Mouse (Mus musculus) kidney, adult 2 months (tissue): ENCODE data around the gene Alb. TPM values are rescaled to one million over a fixed set of nuclear protein-coding genes. Genes with fewer than 3 reads are reported as not detected.

Experiments used
- DNase-seq: peaks from one replicate; pipeline ENCODE4 v3.0.0; 2021
- H3K27ac ChIP-seq: fragments of 200-500 bp; 2 replicates; pipeline ENCODE4 v1.5.1; 2012; ENCODE audit warnings: low read depth, low read length, control low read depth, inconsistent platforms; ENCODE audit not compliant: insufficient read depth
- H3K27me3 ChIP-seq: fragments of 200-500 bp; replicated peaks from 2 replicates; pipeline ENCODE4 v1.6.1; 2012; ENCODE audit warnings: mild to moderate bottlenecking, moderate library complexity, low read length, inconsistent platforms; ENCODE audit not compliant: control insufficient read depth, insufficient read depth
- H3K36me3 ChIP-seq: fragments of 200-500 bp; 2 replicates; pipeline ENCODE4 v1.6.1; 2012; ENCODE audit warnings: mild to moderate bottlenecking, moderate library complexity, low read length, inconsistent platforms; ENCODE audit not compliant: control insufficient read depth, insufficient read depth
- H3K4me1 ChIP-seq: fragments of 200-500 bp; 2 replicates; pipeline ENCODE4 v1.6.1; 2011; ENCODE audit warnings: low read length; ENCODE audit not compliant: control insufficient read depth, insufficient read depth
- H3K4me3 ChIP-seq: fragments of 200-500 bp; 2 replicates; pipeline ENCODE4 v1.5.1; 2011; ENCODE audit warnings: mild to moderate bottlenecking, low read depth, low read length, control low read depth; ENCODE audit not compliant: insufficient read depth
- CTCF ChIP-seq: fragments of 200-500 bp; conservative IDR thresholded peaks from 2 replicates; pipeline ENCODE4 v1.5.1; 2011; ENCODE audit warnings: low read depth, mild to moderate bottlenecking, control low read depth, low read length, moderate library complexity, mixed read lengths; ENCODE audit not compliant: insufficient read depth, insufficient read length
- POLR2A ChIP-seq: fragments of 200-500 bp; IDR thresholded peaks from one replicate; pipeline ENCODE4 v1.6.1; 2011; ENCODE audit warnings: low read depth, low read length, control low read depth
- WGBS: fragments of 180-500 bp; shearing (Covaris S2); methylation state at CpG from one replicate; pipeline ENCODE4 v1.1.7; 2018; 5-methylcytosine and 5-hydroxymethylcytosine counted together
- polyA plus RNA-seq: library from polyadenylated mRNA; depleted of rRNA; stranded (reverse); fragments of >200 nt; gene quantifications from 2 replicates; pipeline ENCODE4 v1.2.3, GENCODE M21; 2012

Alb gene
- polyA plus RNA-seq, 1 experiment = 10.8 TPM

DNA sequence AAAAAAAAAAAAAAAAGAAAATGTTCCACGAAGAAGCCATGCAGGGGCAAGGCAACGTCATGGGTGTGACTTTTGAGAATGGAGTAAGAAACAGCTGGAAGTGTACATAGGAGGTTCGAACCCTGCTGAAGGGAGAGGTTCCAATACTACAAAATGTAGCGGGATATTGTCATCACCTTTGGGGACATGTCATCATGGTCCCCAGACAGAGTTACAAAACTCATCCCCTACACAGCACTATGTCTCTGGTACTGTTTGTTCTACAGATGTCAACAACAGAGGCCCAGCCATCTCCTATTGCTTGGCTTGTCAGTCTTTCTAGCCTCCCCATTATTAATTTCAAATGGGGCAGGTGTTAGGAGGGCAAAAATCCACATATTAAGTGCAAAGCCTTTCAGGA lies 13.2 kb downstream of the Alb start:
- Histone ChIP-seq H3K4me1 (no peaks in the 10 kb centered on the region), H3K27ac (no peak overlapping the region), H3K27me3 (no peaks in the 10 kb centered on the region), H3K36me3 (no peaks in the 10 kb centered on the region), H3K4me3 (no peak overlapping the region)
- TF ChIP-seq POLR2A = no peak
- TF ChIP-seq CTCF = no peak
- 90% methylated on average over 4 of the region's 4 CpGs for WGBS
- no peak for DNase-seq

DNA sequence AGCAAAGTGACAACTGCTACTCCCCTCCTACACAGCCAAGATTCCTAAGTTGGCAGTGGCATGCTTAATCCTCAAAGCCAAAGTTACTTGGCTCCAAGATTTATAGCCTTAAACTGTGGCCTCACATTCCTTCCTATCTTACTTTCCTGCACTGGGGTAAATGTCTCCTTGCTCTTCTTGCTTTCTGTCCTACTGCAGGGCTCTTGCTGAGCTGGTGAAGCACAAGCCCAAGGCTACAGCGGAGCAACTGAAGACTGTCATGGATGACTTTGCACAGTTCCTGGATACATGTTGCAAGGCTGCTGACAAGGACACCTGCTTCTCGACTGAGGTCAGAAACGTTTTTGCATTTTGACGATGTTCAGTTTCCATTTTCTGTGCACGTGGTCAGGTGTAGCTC lies 13.7 kb downstream of the Alb start:
- no peaks in the 10 kb centered on the region for H3K36me3 ChIP-seq
- no peaks in the 10 kb centered on the region for H3K27me3 ChIP-seq
- H3K4me1 ChIP-seq = no peaks in the 10 kb centered on the region
- 55% methylated on average over 5 of the region's 5 CpGs for WGBS
- no peak overlapping the region for H3K27ac ChIP-seq
- no peak overlapping the region for H3K4me3 ChIP-seq
- TF ChIP-seq POLR2A = no peak
- TF ChIP-seq CTCF = no peak
- DNase-seq = no peak

DNA sequence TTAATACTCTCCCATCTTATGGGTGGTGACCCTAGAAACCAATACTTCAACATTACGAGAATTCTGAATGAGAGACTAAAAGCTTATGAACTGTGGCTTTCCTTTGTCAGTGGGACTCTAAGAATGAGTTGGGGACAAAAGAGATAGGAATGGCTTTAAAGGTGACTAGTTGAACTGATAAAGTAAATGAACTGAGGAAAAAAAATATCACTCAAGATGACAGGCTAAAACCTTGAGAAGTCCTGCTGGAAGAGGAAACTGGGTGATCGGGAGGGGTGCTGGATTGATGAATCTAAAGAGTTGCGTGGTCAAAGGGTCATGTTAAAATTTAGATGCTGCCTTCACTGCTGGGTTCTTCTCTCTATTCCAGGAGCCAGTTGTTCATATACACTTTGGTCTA lies 16.0 kb downstream of the Alb start:
- 87% methylated on average over 3 of the region's 3 CpGs for WGBS
- TF ChIP-seq POLR2A = no peak
- no peak for TF ChIP-seq CTCF
- Histone ChIP-seq H3K27me3 (no peaks in the 10 kb centered on the region), H3K36me3 (no peaks in the 10 kb centered on the region), H3K4me1 (no peaks in the 10 kb centered on the region), H3K4me3 (no peak overlapping the region), H3K27ac (no peak overlapping the region)
- DNase-seq = no peak

DNA sequence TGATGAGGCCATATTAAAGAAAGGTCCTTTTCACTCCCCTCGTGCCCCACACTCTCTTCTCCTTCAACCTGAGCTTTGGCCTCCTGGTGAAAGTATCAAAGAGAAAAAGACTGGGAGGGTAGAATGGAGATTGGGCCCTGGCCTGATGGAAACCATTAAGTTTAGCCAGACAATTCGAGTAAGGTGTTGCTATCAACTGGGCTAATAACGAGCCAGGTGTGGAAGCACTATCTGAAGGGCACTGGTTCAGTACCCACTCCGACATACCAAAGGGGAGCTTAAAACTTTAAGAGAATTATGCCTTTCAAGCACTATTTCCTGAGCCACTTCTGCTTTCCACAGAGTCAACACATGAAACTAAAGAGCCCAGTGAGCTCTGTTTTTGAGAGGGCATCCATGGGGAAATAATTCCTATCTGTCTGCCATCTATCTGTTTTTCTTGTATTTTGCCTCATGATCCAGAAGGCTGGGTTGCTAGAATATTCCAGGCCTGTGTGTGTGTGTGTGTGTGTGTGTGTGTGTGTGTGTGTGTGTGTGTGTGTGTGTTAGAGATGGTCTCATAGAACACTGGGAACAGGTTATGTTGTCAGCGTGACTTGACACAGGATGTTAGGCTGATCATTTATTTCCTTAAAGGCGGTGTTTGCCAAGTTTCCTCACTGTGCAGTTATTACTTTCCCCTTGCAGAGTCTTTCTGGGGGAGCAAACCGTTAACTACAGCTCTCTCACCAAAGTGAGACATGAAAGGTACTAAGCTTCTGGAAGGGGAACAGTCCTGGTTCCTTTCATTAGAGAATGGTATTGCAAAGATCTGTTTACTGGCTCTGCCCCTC lies 16.8 kb downstream of the Alb start:
- no peaks in the 10 kb centered on the region for H3K4me1 ChIP-seq
- no peak overlapping the region for H3K4me3 ChIP-seq
- no peaks in the 10 kb centered on the region for H3K36me3 ChIP-seq
- DNase-seq = no peak
- no peak overlapping the region for H3K27ac ChIP-seq
- TF ChIP-seq POLR2A = no peak
- WGBS = 71% methylated on average over 7 of the region's 7 CpGs
- H3K27me3 ChIP-seq = no peaks in the 10 kb centered on the region

DNA sequence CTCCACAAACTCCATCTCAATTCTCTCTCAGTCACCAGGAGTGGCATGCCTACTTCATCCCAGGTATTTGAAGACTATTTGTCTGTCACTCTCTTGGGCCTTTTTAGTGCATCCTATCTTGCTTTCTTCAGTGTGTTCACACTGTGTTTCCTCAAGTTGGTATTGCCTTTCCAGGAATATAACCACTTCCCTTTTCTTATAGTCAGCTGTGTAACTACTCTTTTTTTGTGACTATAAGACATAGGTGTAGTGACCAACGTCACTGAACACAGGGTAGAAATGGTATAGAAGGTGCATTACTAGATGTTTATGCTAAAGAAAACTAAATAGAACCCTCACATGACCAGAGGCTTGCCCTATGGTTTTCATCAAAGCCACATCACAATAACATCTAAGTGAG lies 18.2 kb downstream of the Alb start:
- no peak overlapping the region for H3K27ac ChIP-seq
- H3K27me3 ChIP-seq = no peaks in the 10 kb centered on the region
- no peaks in the 10 kb centered on the region for H3K4me1 ChIP-seq
- WGBS = 81% methylated on average over 1 of the region's 1 CpGs
- H3K36me3 ChIP-seq = no peaks in the 10 kb centered on the region
- H3K4me3 ChIP-seq = no peak overlapping the region
- DNase-seq = no peak
- no peak for TF ChIP-seq POLR2A
- no peak for TF ChIP-seq CTCF

DNA sequence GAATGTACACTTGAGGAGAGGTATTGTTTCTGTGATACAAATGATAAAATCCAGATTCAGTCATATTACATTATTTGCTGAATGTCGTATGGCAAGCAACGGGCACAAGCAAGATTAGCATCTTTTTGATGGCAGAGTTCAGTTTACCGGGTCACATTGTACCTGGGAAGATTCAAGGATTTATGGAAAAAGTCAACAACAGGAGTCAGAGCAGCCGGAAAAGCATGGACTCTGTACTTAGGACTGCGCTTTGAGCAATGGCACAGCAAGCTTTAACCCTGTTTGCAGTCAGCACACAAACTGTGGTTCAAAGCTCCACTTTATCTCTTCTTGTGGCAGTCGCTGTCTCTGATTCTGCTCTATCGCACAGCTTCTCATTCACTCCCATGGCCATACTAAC lies 24.9 kb downstream of the Alb start:
- no peaks in the 10 kb centered on the region for H3K36me3 ChIP-seq
- DNase-seq = no peak
- TF ChIP-seq CTCF = no peak
- 84% methylated on average over 7 of the region's 7 CpGs for WGBS
- H3K27ac ChIP-seq = no peak overlapping the region
- no peak overlapping the region for H3K4me3 ChIP-seq
- no peaks in the 10 kb centered on the region for H3K27me3 ChIP-seq
- no peaks in the 10 kb centered on the region for H3K4me1 ChIP-seq

DNA sequence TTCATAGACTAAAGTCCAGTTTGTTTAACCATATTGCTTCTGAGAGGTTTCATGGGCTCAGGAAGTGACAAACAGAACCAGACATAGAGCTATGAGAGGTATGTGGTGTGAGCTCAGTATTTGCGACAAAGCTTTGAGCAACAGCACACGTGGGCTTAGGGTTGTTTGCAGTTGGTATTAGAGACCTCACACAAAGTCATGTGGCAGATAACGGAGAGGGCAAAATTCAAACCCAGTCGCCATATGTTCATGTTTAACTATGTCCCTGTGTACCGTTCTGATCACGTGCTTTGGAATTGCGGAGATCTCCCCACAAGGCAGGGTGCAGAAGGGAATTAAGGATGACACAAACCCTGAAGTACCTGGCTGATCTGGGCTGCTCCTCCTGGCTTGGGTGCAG lies 27.6 kb downstream of the Alb start:
- 84% methylated on average over 7 of the region's 7 CpGs for WGBS
- no peaks in the 10 kb centered on the region; the same call in 1 of the 2 replicates for H3K4me1 ChIP-seq

DNA sequence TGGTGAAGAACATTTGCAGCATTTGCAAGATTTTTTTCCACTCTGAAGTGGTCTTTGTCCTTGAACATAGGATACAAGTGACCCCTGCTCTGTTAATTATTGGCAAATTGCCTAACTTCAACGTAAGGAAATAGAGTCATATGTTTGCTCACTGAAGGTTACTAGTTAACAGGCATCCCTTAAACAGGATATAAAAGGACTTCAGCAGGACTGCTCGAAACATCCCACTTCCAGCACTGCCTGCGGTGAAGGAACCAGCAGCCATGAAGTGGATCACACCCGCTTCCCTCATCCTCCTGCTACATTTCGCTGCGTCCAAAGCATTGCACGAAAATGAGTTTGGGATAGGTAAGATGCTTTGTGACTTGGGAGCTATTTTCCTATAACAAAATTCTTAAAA lies 29.8 kb downstream of the Alb start, which contains the start of gene Afp:
Gene Afp, plus strand, starts transcription at position 220 of the 400 bp plus-strand sequence.
- no peak for DNase-seq
- H3K27ac ChIP-seq = no peak within 1 kb of the TSS
- H3K4me3 ChIP-seq = no peak within 1 kb of the TSS; the same call in 1 of the 2 replicates
- no peaks in the 10 kb centered on the region for H3K27me3 ChIP-seq
- H3K36me3 ChIP-seq = no peaks in the 10 kb centered on the region
- WGBS = 75% methylated on average over 7 of the region's 7 CpGs
- H3K4me1 ChIP-seq = no peaks in the 10 kb centered on the region; the same call in 1 of the 2 replicates
- no peak for TF ChIP-seq CTCF
- TF ChIP-seq POLR2A = no peak

More for the DNA sequence above, 27.6 kb downstream of the Alb start:
- H3K36me3 ChIP-seq = no peaks in the 10 kb centered on the region
- no peak overlapping the region for H3K27ac ChIP-seq
- no peak overlapping the region for H3K4me3 ChIP-seq
- TF ChIP-seq CTCF = no peak
- TF ChIP-seq POLR2A = no peak
- DNase-seq = no peak
- H3K27me3 ChIP-seq = no peaks in the 10 kb centered on the region
